Mouse (Mus musculus): ENCODE measurements around the gene Ccin. TPM values are rescaled to one million over a fixed set of nuclear protein-coding genes. Genes with fewer than 3 reads are reported as not detected.

Ccin gene
- total and polyA plus RNA-seq, 3 experiments, result 0.16 TPM; not detected in 2

- DNase-seq, result no peak
- no peak for TF ChIP-seq CTCF (IDR thresholded peaks at IDR 0.05)
- no peak for TF ChIP-seq EP300 (IDR thresholded peaks at IDR 0.05; ENCODE audit: insufficient read depth, low read depth, low read length)
- no peak for TF ChIP-seq POLR2A (IDR thresholded peaks at IDR 0.05; ENCODE audit: insufficient read depth, low read depth, low read length)
- no peaks in the 10 kb centered on the region for H3K36me3 ChIP-seq (ENCODE audit: control insufficient read depth, insufficient read depth, low read length)
- intact Hi-C loops (cut with DNase I), result no loop called here
- peaks cover 7% of the 10 kb centered on the region for H3K4me1 ChIP-seq (ENCODE audit: control insufficient read depth, insufficient read depth, low read length)
- H3K27ac ChIP-seq, result peak overlapping the region; percentile 33
- WGBS, result 71% methylated on average over 9 of the region's 9 CpGs
- no peaks in the 10 kb centered on the region for H3K79me2 ChIP-seq (replicated peaks; ENCODE audit: control insufficient read depth, insufficient read depth, low read length)
- H3K4me3 ChIP-seq, result no peak overlapping the region
- H3K9ac ChIP-seq (ENCODE audit: low read depth, low read length), result no peak overlapping the region
- H3K27me3 ChIP-seq (ENCODE audit: control insufficient read depth, insufficient read depth, low read length), result no peaks in the 10 kb centered on the region
Observed at GRCm38 (mm10) chr4:43971541-43972136, 11.6 kb upstream of the Ccin start.

- TF ChIP-seq CTCF (IDR thresholded peaks at IDR 0.05), result no peak
- TF ChIP-seq POLR2A (IDR thresholded peaks at IDR 0.05; ENCODE audit: insufficient read depth, low read depth, low read length), result no peak
Observed at GRCm38 (mm10) chr4:43972137-43972591, 11.1 kb upstream of the Ccin start.

GRCm38 (mm10) chr4:43973526-43973981 is 9.7 kb upstream of the Ccin start:
- H3K79me2 ChIP-seq (replicated peaks; ENCODE audit: control insufficient read depth, insufficient read depth, low read length), result no peaks in the 10 kb centered on the region
- H3K27me3 ChIP-seq (ENCODE audit: control insufficient read depth, insufficient read depth, low read length), result no peaks in the 10 kb centered on the region
- no peak overlapping the region for H3K4me3 ChIP-seq
- no peaks in the 10 kb centered on the region for H3K36me3 ChIP-seq (ENCODE audit: control insufficient read depth, insufficient read depth, low read length)
- no peak overlapping the region for H3K9ac ChIP-seq (ENCODE audit: low read depth, low read length)
- peak overlapping the region; percentile 21 for H3K27ac ChIP-seq
- peaks cover 7% of the 10 kb centered on the region for H3K4me1 ChIP-seq (ENCODE audit: control insufficient read depth, insufficient read depth, low read length)
- DNase-seq, result peak; percentile 61 to 83
- intact Hi-C loops (cut with DNase I), result no loop called here
- no peak for TF ChIP-seq CTCF (IDR thresholded peaks at IDR 0.05)
- no peak for TF ChIP-seq EP300 (IDR thresholded peaks at IDR 0.05; ENCODE audit: insufficient read depth, low read depth, low read length)
- no peak for TF ChIP-seq POLR2A (IDR thresholded peaks at IDR 0.05; ENCODE audit: insufficient read depth, low read depth, low read length)
- 25% methylated on average over 4 of the region's 4 CpGs for WGBS

More at GRCm38 (mm10) chr4:43972137-43972591, 11.1 kb upstream of the Ccin start:
- DNase-seq, result peak in 1 of 2 experiments; percentile 36
- H3K4me1 ChIP-seq (ENCODE audit: control insufficient read depth, insufficient read depth, low read length), result peaks cover 7% of the 10 kb centered on the region
- intact Hi-C loops (cut with DNase I), result no loop called here
- H3K36me3 ChIP-seq (ENCODE audit: control insufficient read depth, insufficient read depth, low read length), result no peaks in the 10 kb centered on the region
- H3K79me2 ChIP-seq (replicated peaks; ENCODE audit: control insufficient read depth, insufficient read depth, low read length), result no peaks in the 10 kb centered on the region
- peak overlapping the region; percentile 33 for H3K27ac ChIP-seq
- no peak overlapping the region for H3K9ac ChIP-seq (ENCODE audit: low read depth, low read length)
- no peaks in the 10 kb centered on the region for H3K27me3 ChIP-seq (ENCODE audit: control insufficient read depth, insufficient read depth, low read length)
- no peak overlapping the region for H3K4me3 ChIP-seq
- WGBS, result 5% methylated on average over 8 of the region's 8 CpGs

GRCm38 (mm10) chr4:43974914-43975616 is 8.2 kb upstream of the Ccin start:
- H3K9ac ChIP-seq (ENCODE audit: low read depth, low read length), result no peak overlapping the region
- H3K36me3 ChIP-seq (ENCODE audit: control insufficient read depth, insufficient read depth, low read length), result no peaks in the 10 kb centered on the region
- TF ChIP-seq EP300 (IDR thresholded peaks at IDR 0.05; ENCODE audit: insufficient read depth, low read depth, low read length) (no peak), POLR2A (IDR thresholded peaks at IDR 0.05; ENCODE audit: insufficient read depth, low read depth, low read length) (no peak), CTCF (IDR thresholded peaks at IDR 0.05) (no peak)
- intact Hi-C loops (cut with DNase I), result no loop called here
- H3K4me1 ChIP-seq (ENCODE audit: control insufficient read depth, insufficient read depth, low read length), result peaks cover 17% of the 10 kb centered on the region
- WGBS, result 78% methylated on average over 10 of the region's 10 CpGs
- H3K79me2 ChIP-seq (replicated peaks; ENCODE audit: control insufficient read depth, insufficient read depth, low read length), result no peaks in the 10 kb centered on the region
- H3K27me3 ChIP-seq (ENCODE audit: control insufficient read depth, insufficient read depth, low read length), result no peaks in the 10 kb centered on the region
- H3K4me3 ChIP-seq, result no peak overlapping the region
- no peak for DNase-seq
- H3K27ac ChIP-seq, result no peak overlapping the region

GRCm38 (mm10) chr4:43976223-43976740 is 7.0 kb upstream of the Ccin start:
- Histone ChIP-seq H3K36me3 (ENCODE audit: control insufficient read depth, insufficient read depth, low read length) (no peaks in the 10 kb centered on the region), H3K4me1 (ENCODE audit: control insufficient read depth, insufficient read depth, low read length) (peaks cover 18% of the 10 kb centered on the region), H3K27ac (no peak overlapping the region), H3K4me3 (no peak overlapping the region), H3K27me3 (ENCODE audit: control insufficient read depth, insufficient read depth, low read length) (no peaks in the 10 kb centered on the region), H3K9ac (ENCODE audit: low read depth, low read length) (no peak overlapping the region), H3K79me2 (replicated peaks; ENCODE audit: control insufficient read depth, insufficient read depth, low read length) (no peaks in the 10 kb centered on the region)
- intact Hi-C loops (cut with DNase I), result no loop called here
- WGBS, result 79% methylated on average over 6 of the region's 6 CpGs
- TF ChIP-seq CTCF (IDR thresholded peaks at IDR 0.05), result no peak
- no peak for TF ChIP-seq POLR2A (IDR thresholded peaks at IDR 0.05; ENCODE audit: insufficient read depth, low read depth, low read length)
- no peak for TF ChIP-seq EP300 (IDR thresholded peaks at IDR 0.05; ENCODE audit: insufficient read depth, low read depth, low read length)
- DNase-seq, result no peak

Data from heart, adult 2 months (tissue).